Mouse (Mus musculus): Measurements from ENCODE around the gene BC028528. TPM values are rescaled to one million over a fixed set of nuclear protein-coding genes. Genes with fewer than 3 reads are reported as not detected.
"Not testable (repeated sequence)": the region's sequence is repeated elsewhere in the genome, so short reads cannot be mapped to it uniquely, and the experiment has no call there.

Gene BC028528
- 1 to 10 TPM in 1 of 3 experiments, under 1 TPM in 1, not detected in 1; 0.83 to 1.5 TPM for polyA plus RNA-seq (2017; shearing (Covaris generic))

DNA sequence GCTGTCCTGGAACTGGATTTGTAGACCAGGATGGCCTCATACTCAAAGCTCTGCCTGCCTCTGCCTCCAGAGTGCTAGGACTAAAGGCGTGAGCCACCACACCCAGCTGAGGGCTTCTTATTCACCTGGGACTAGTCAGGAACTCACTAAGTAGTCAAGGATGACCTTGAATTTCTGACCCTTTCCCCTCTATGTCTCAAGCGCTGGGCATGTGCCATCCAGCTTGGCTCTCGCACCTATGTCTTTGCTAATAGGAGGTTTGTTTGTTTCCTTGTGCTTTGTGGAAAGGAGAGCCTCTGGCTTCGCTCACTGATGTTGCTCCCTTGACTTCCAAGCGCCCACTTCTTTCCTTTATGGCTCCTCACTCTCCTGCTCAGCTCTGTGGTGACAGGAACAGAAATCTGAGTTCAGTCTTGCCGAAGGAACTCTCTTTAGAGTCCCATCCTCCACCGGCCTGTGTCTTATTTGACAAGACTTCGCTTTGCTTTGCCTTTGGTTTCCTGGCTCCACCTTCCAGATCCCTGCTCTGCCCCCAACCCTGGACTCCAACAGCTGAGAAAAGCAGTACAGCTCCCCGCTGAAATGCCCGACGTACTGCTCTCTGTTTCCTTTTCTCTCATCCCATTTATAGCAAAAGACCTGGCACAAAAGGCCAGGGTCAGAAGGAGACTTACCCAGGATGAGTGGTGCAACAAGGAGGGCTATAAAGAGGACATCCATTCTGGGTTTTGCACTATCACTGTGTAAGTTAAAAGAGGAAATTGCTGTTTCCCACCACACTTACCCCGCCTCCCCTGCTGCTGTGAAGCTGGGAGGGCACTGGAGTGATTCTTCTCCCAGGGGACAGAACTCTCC lies at the start of gene BC028528:
TSS of gene BC028528 (minus strand) at position 795 of the 855 bp plus-strand sequence.
- no peak for ATAC-seq

DNA sequence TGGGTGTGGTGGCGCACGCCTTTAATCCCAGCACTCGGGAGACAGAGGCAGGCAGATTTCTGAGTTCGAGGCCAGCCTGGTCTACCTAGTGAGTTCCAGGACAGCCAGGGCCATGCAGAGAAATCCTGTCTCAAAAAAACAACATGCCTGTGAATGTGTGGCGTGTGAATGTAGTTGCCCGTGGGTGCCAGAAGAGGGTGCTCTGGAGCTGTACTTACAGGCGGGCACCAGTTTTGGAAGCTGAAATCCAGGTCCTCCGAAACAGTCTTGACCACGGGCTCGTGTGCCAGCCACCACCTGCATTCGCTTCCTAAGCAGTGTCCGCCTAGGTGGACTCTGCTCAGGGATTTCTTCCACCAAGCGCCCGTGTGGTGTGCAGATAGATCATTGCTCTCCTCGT lies 47.0 kb upstream of the BC028528 start:
- no peak for ATAC-seq

DNA sequence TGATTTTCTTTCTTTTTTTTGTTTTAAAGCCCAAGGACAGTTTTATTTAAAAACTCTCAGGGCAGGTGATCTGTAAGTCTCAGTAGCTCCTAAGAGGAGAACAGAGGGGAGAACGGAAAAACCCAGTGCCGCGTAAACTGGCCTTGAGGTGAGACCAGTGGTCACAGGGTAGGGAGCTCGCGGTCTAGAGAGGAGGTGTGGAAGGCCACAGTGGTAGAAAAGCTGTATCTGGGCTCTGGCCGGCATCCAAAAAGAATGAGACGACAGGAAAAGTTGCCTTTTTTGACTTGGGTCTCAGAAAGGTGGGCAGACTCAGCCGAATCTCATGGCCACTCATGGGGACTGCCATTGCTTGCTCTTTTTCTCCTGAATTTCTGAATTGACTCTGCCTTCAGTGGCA lies 46.4 kb upstream of the BC028528 start:
- no peak for ATAC-seq

GRCm38 (mm10) chr3:95934448-95934847 lies 42.6 kb upstream of the BC028528 start:
- ATAC-seq = no peak

DNA sequence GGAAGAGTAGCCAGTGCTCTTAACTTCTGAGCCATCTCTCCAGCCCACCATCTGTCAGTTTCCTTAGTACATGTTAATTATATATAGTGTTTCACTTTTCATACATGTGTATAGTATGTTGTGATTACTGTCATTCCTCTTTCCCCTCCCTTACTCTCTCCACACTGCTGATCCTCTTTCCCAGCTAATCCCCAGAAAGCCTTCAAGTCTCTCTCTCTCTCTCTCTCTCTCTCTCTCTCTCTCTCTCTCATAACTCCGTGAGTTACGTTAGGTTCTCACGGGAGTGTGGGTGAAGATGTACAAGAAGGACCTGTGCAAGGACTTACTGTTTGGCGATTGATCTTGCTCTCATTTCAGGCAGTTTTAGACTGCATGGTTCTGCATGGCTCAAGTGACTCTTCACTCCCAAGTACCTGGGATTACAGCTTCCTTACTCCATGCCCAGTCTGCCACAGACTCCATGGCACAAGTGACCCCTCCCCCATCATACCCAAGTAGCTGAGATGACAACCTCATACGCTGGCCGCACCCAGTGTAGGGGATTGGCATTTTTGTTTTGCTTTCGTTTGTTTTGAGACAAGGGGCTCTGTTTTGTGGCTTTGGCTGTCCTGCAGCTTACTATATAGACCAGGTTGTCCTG lies 41.4 kb upstream of the BC028528 start:
- no peak for ATAC-seq

- no peak for ATAC-seq
These were observed 40.8 kb upstream of the BC028528 start for GRCm38 (mm10) chr3:95932566-95932965.

- ATAC-seq = no peak
These were observed 40.4 kb upstream of the BC028528 start for GRCm38 (mm10) chr3:95932157-95932556.

GRCm38 (mm10) chr3:95931471-95931870 lies 39.7 kb upstream of the BC028528 start:
- ATAC-seq = no peak

- no peak for ATAC-seq
These were observed 38.6 kb upstream of the BC028528 start for GRCm38 (mm10) chr3:95930471-95930789.

- no peak for ATAC-seq
These were observed 38.0 kb upstream of the BC028528 start for GRCm38 (mm10) chr3:95929581-95930470.

DNA sequence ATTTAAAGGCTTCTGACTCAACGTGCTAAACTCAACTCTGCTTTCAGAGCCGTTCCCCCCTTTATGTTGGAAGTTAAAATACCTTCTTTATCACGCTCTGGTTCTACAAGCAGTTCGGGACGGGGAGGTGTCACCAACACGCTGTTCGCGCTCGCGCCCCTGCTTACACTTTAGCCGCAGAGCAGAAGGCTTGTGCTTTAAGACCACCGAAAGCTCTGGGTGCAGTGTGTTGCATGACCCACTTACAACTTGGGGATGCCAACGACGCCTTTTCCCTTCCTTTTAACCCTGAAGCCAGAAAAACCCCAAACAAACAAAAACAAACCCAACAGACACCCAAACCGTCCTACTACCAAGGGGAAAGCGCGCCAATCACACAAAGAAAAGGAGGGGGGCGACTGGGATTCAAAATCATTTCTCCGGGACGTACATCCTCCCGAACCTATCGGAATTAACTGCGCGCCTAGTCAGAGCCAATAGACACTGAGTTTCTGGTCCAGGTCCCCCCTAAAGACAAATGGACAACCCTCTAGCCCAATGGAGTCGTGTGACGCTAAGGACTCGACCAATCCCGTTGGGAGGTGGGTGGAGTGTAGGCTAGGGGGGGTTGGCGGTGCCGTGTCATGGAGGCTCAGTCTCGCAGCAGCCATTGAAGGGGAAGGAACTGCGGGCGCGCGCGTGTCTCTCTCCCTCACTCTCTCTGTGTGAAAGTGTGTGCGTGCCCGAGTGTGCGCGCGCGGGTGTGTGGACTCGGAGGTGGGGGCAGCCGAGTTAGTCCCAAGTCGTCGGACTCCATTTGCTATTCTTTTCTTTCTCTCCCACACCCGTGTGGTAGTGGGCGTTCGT lies 37.1 kb upstream of the BC028528 start, which contains the start of gene Anp32e:
TSS of gene Anp32e (plus strand) at position 589 of the 846 bp plus-strand sequence.
- ATAC-seq = peak; percentile 97

GRCm38 (mm10) chr3:95928261-95928657 lies 36.5 kb upstream of the BC028528 start:
- ATAC-seq = no peak

GRCm38 (mm10) chr3:95925087-95925486 lies 33.3 kb upstream of the BC028528 start:
- no peak for ATAC-seq

DNA sequence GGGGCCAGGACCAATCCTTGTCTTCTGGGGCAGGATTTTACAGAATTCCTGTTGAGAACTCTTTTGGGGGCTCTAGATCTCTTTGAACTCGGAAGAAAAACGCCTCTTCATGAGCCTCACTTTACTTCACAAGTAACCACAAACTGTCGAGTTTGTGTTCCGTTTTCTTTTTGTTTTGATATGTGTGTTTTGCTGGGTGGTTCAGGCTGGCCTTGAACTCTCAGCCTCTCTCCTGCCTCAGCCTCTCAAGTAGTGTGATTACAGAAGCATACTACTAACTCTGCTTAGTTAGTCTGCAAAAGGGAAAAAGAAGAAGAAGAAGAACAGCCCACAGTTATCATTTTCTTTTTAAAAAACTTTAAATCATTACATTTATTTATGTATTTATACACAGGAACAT lies 32.4 kb upstream of the BC028528 start:
- no peak for ATAC-seq

DNA sequence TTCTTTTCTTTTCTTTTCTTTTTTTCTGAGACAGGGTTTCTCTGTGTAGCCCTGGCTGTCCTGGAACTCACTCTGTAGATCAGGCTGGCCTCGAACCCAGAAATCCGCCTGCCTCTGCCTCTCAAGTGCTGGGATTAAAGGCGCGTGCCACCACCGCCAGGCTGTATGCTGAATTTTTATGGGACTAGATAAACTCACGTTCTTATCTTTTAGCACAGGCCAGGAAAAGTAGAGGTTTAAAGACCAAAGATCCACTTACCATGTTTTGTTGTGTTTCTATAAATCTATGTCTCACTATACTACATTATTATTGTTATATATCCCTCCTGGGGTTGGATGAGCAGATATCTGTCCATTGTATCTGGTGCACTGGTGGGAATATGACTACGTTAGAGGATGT lies 31.6 kb upstream of the BC028528 start:
- ATAC-seq = not testable (repeated sequence)

- not testable (repeated sequence) for ATAC-seq
These were observed 28.7 kb upstream of the BC028528 start for GRCm38 (mm10) chr3:95920532-95920931.

DNA sequence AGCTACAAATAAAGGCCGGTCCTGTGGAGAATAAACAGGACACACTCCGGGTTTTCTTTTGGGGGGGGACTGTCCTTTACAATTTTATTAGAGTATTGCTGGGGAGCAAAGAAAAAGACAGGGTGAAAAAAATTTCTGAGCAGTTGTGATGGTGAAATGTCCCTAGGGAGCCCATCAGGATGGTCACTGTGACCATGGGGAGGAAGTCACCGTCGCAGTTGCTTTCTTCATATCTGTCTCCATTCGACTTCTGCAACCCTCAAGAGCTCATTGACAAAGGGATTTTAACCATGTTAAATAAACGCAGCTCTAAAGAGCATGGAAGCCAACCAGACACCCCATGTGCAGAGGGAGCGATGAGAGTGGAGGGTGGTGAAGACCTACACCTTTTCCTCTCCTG lies 25.0 kb upstream of the BC028528 start:
- ATAC-seq = no peak

DNA sequence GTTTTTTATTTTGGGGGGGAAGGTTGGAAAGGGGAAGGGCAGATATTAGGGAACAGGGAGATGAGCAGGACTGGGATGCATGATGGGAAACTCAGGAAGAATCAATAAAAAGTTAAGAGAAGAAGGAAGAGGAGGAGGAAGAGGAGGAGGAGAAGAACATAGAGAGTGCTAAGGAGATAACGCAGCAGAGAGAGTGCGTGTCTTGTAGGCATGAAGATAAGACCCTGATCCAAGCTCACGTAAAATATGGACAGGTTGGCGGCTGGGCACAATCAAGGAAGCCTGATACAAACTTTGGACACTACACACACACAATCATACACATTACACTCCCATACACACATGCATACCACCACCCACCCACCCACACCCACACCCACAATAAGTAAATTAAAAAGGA lies 22.9 kb upstream of the BC028528 start:
- ATAC-seq = no peak

GRCm38 (mm10) chr3:95907613-95908012 lies 15.8 kb upstream of the BC028528 start:
- ATAC-seq = no peak

DNA sequence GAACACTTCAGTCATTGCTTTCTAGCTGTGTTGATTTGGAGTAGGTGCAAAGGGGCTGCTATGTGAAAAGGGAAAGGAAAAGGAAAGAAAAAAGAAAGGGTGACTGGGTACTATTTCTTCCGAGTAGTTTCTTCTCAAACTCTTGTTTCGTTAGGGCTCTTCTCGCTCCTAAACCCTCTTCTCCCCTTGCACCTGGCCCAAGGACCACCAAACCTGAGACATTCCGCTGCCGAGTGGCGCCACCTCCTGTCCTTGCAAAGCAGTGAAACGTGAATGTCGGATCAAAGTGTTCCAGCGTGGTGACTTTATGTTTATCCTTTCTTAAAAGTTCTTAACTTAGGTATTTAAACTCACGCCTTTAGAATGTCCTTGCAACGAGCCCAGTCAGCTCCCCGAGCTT lies 15.1 kb upstream of the BC028528 start:
- ATAC-seq = no peak

DNA sequence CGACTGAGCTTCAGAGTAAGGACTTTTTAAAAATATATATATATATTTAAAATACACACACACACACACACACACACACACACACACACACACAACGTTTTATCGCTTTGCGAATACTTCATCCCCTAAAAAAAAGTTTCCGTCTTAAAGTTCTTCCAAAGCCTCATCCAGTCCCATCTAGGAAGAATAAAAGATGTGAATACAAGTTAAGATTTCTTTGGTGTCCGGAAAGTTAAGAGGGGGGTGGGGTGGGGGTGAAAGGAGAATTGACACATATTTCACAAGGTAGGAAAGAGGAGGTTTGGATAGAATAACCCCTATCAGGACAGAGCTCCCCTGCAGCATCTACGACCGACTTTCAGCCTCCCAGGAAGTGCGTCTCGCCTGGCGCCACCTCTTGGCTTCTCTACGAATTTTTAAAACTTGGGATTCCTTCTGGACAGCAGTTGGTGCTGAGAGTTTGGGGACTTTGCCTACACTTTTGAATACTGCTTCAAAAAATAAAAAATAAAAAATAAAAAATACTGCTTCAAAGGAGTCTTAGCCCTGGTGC lies 14.2 kb upstream of the BC028528 start:
- peak; percentile 39 for ATAC-seq

Measured in inflammation-experienced regulatory T-cells, adult 6 months (primary cell).